Mouse (Mus musculus) B cell, adult 2 months (primary cell): ENCODE results near the gene Med16.

Experiments used
- DNase-seq, 2 experiments: peaks; one replicate each; pipeline ENCODE4 v3.0.0; 2022

Med16 gene

DNA sequence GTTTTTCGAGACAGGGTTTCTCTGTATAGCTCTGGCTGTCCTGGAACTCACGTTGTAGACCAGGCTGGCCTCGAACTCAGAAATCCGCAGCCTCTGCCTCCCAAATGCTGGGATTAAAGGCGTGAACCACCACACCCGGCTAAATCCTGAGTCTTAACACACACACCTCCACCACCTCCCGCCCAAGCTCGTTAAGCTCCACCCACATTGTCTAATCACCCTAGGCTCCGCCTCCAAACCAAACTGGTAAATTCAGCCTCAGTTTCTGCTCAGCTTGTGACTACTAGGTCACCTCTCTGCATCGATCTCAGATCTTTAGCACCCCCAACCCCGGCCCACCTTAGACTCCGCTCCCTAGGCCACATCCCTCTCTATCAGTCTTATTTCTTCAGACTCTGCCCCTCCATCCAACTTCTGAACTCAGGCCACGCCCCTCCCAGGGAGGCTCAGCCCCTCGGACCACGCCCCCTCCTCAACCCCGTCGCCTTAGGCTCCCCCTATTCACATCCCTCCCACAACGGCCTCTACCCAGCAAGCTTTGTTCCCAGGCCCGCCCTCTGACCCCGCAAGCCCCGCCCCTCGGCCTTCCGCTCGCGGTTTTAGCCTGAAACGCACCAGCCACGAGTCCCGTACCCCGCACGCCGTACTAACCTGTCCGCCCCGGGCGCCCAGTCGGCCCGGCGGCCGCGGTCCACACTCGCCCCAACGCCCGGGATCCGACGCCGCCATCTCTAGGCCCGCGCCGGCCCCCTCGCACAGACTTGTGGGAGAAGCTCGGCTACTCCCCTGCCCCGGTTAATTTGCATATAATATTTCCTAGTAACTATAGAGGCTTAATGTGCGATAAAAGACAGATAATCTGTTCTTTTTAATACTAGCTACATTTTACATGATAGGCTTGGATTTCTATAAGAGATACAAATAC lies at the start of gene Med16:
Gene Med16 (minus strand): TSS at position 757 of the 925 bp plus-strand sequence.
- peak; percentile 98 to 99 for DNase-seq

DNA sequence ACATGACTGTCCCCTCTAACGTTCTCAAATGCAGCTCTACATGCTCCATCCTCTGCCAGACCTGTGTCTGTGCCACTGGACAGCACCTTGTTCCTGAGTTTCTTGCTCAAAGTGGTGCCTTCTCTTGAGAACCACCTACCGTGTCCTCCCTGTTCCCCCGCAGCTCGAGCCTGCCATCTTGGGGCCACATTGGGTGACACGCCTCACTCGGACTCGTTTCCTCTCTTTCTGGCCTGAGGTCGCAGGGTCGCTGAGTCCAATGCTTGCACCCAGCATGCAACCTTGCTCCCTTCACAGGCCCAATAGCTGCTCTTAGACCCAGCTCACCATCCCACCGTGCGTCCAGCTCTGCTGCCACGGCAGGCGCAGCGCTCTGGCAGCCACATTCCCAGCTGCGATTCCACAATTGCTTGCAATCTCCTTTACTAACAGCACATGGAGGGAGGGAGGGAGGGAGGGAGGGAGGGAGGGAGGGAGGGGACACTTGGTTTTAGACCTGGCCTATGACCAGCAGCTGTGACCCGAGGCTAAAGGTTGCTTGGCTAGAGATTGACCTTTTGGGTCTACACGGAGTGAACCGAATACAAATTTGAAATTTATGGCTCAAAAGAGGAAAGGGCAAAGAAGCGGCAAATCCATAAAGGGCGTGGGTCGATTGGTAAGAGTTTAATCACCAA lies 49.6 kb upstream of the Med16 start:
- peak; percentile 90 to 92 for DNase-seq

DNA sequence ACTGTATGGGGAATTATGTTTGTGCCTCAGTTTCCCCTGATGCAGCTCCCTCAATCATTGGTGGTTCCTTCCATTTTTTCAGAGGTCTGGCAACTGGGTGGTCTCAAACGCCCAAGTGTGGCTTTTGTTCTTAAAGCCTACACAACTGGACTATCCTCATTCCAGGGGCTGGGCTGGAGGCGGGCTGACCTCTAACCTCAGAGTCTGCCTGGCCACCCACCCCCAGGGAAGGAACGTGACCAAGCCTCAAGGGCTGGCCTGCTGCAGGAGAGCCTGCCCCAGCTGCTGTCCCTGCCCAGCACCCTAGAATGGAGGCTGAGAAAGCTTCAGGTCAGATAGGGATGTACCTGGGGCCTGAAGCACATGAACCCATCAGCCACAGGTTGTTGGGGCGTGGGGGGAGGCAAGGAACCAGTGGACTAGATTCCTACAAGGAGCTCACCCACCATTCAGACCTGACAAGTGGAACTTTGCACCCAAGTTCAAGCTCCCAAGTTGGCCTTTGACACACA lies 48.0 kb upstream of the Med16 start:
- DNase-seq: no peak

DNA sequence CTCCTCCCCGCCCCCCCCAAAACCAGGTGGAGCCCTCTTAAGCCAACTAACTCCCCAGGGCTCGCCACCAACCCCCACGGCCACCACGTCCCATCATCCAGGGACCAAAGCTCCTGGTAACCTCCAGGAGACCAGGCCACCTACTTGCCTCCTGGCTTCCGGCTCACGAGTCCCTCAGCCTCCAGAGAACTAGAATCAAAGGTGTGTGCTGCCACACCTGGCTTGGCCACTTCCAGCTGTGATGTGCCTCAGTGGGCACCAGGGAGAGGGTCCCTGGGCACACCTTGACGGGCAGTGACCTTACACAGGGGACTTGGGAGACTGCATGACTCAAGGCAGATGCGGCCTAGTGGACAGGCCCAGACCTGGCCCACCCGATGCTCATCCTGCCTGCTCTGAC lies 47.0 kb upstream of the Med16 start:
- DNase-seq: no peak

DNA sequence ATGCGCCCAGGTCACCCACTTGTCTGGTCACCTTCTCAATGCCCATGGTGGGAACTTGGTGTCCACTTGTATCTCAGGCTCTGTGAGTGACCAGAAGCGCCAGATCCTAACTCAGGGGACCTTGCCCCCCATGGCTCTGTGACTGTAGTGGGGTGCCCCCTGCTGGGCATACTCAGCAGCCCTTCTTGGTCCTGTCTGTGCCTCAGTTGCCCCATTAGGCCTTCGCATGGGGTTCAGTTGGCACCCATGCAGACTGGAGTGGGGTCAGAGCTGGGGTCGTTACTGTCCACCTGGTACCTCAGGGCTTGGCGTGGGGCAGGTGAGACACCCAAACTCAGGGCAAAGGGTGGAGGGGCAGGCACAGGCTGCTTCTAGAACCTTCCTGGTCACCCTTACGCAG lies 45.2 kb upstream of the Med16 start:
- peak; percentile 64 to 66 for DNase-seq

DNA sequence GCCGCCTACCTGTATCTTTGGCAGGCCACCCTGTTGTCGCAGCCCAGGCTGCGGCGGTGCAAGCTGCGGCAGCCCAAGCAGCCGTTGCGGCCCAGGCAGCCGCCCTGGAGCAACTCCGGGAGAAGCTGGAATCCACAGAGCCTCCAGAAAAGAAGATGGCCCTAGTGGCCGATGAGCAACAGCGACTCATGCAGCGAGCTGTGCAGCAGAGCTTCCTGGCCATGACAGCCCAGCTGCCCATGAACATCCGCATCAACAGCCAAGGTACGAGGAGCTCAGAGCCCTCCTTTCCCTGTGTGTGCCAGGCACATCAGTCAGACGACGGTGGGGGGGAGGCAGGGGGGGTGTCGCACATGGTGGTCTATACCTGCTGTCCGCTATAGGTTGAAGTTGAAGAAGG lies 41.9 kb upstream of the Med16 start:
- no peak for DNase-seq

DNA sequence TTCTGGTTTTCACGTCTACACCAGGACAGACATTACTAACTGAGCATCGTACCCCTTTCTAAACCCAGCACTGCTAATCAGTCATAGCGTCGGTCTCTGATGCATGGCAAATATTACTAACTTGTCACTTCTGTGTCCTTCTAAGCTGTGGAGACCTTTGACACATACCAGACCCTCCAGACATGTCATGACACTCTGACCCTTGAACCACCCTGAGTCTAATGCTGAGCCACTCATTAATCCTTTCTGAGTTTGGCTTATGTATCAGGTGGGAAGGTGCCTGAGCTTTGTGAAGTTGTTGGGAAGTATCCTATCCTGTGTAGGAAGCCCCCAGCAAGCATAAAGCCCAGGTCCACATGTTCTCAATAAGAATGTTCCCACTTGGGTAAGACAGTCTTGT lies 41.1 kb upstream of the Med16 start:
- DNase-seq: no peak

DNA sequence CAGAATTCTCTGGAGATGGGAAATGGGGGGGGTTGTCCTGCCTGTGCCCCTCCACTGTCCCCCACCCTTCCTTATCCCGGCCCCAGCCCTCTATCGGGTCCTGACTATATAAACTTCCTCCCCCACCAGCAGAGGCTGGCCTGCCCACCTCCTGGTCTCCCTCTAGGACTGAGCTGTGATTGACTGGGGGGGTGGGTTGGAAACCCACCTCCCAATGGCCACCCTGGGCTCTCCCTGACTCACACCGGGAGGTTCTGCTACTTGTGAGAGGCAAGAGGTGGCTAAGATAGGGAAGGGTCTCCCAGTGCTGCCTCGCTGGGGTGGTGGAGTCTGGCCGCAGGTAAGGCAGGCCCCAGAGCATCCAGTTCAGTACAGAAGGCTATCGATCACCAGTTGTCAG lies 38.8 kb upstream of the Med16 start:
- DNase-seq: no peak

DNA sequence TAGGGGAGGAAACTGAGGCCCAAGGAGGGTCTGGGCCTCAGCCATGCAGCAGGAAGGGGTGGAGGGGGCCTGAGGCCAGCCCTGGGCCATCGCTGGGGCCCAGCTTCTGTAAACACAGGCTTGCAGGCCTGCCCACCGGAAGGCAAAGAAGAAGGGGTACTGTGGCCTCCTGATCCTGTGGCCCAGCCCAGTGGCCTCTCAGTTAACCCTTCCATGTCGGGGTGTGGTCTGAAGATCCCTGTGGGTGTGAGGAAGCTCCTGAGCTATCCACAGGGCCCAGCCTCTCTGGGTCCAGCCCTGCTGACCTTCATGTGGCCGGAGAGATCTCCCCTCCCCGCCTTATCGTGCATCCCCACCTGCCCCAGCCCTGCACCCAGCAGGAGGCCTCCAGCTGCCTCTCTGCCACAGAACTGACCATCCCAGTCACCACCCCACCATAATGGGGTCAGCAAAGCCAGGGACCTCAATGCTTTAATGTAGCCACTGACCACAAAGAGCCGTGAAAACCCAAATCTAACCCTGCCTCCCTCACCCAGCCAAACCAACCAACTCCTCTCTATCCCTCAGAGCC lies 38.1 kb upstream of the Med16 start:
- DNase-seq: no peak

DNA sequence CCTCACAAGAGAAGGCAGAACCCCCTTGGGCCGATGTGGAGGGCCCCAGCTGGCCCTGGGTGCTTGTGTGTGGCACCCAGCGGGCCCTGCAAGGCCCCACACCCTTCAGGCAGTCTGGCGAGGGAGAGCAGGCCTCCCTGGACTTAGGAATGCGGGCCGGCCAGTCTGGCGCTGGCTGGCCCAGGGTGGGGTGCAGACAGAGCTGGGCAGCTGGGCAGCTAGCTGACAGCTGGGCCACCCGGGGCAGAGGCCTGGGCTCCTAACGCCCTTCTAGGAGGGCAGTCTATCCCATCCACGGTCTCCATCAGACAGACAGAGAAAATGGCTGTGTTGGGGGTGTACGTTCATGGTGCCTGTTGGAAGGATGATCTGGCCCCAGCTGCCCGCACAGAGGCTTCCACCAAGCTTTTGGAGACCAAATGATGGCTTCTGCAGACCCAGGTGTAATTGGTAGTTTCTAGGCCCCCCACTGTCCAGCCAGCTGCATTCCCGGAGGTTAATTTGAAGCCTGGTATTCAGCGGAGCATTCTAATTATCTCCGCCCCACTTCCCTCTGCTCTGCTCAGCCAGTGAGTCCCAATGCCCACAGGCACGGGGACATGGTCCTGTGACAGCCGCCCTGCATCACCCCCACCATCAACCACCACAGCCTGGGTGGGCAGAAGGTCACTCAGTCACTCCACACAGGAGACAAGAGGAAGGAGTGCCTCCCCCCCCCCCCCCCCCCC lies 36.9 kb upstream of the Med16 start:
- DNase-seq: no peak

DNA sequence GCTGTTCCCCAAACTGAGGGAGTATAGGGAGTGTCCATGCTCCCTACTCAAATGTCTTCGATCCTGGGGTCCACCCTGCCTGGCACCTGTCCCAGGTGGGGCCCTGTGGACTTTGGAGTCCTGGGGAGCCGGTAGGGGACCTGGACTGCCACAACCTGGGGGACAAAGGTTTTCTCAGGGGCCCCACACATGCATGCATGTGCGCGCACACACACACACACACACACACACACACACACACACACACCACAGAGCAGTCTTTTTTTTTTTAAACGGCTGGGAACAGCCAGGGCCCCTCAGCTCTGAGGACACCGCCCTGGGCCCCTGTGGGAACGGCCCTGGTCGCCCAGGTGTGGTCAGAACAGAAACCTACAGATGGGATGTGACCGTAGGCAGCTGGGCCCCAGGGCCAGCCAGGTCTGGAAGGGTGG lies 34.8 kb upstream of the Med16 start:
- no peak for DNase-seq

DNA sequence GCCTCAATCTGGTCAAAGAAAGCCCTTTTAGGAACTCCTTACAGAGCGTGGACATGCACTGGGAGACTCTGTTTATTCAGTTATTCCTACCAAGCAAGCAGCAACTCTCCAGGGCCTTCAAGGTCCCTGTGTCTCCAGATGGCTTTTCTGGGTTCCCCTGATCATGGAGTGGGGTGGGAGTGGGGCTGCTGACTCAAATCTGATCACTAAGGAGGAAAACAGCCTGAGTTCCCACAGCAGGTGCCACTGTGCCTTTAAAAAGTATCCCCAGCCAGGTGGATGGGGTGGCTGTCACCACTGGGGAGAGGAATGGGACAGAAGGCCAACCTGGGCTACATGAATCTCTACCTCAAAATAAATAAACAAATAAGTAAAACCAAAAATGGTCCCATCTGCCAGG lies 34.3 kb upstream of the Med16 start:
- no peak for DNase-seq

DNA sequence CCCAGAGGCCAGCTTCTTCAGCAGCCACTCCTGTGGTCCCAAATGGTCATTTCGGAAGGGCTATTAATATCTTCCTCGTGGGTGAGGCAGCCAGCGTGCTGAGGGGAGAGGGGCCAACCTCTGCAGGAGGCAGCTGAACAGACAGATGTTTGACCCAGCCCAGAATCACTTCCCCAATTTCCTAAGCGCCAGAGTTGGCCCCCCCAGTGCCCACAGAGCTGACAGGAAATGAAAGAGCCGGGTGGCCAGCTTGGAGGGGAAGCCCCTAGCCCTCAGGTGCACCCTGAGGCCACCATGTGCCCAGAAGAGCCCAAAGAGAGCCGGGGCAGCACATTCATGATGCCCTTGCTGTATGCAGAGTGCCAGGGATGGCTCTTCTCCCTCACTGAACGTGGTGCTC lies 32.0 kb upstream of the Med16 start:
- peak; percentile 89 to 93 for DNase-seq

DNA sequence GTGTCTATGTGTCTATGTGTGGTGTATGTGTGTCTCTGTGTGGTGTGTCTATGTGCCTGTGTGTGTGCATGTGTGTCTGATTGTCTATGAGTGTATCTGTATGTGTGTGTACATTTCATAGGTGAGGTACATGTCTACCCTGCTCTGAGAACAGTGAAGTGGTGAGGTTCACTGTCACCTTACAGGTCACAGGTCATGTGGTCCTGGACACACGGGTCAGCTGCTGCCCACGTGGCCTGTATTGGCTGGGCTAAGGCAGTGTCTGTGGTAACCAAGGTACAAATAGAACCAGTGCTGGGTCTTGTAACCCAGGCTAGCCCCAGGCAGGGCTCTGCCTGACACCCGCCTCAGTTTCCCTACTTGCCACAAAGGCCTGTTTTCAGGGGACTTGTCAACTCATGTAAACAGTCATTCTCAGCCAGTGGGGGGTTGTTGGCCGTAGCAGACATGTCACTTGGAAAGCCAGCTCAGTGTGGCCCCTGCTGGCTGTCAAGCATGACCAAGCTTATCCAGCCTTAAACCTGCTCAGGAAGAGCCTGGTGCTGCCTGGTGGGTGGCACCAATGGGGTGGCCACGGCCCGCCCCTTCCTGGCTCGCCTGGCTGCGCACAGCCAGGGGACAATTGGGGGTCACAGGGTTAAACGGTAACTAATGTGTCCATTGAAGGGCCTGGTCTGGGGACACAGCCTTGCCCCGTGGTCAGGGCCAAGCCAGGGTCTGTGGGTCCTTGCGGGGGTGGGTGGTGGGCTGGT lies 29.2 kb upstream of the Med16 start:
- DNase-seq: no peak

DNA sequence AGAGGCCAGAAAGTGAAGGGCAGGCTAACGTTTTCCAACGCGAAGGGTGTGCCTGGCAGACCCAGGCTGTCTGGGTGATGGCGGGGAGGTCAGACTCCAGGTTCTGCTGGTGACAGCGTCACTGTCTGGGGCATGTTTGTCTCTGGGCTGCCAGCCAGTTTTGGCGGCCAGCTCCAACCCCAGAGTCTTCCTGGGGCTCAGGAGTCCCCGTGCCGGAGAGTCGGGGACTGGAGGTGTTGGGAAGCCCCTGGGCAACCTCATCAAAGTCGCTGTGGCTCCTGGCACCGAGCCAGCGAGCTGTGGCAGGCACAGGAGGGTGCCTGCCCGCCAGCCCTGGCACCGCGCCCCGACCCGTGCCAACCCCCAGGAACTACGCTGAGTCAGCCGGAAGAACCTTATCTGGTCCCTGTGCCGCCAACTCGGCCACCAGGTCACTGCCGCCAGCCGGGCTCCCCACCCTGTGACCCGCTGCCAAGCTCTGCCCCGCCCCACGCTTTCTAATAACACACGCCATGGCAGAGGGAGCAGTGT lies 28.3 kb upstream of the Med16 start:
- DNase-seq: peak; percentile 81 to 83

DNA sequence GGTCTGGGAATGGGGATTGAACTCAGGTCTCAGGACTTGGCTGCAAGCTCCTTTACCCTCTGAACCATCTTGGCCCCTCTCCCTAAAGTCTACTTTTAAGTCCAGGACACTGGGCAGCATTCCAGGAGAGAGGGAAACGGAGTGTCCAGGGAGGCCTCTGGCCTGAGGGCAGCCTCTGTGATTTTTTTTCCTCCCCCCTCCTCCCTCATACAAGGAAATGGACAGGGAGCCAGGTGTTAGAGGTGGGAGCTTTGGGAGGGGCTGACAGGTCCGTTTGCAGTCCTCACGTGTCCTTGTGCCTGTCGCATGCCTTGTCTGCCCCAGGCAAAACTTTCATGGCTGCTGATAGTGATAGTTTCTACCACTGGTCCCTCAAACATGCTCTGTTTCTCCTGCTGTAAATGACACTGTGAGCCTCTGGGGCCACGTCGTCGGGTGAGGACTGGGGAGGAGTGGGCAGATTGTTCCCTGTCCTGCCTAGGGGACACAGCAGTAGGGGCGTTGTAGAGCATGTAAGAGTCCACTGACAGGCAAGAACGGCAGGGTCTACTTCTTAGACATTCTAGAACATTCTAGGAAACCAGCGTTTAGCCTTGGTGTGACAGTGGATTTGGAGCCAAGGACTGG lies 27.7 kb upstream of the Med16 start:
- no peak for DNase-seq

DNA sequence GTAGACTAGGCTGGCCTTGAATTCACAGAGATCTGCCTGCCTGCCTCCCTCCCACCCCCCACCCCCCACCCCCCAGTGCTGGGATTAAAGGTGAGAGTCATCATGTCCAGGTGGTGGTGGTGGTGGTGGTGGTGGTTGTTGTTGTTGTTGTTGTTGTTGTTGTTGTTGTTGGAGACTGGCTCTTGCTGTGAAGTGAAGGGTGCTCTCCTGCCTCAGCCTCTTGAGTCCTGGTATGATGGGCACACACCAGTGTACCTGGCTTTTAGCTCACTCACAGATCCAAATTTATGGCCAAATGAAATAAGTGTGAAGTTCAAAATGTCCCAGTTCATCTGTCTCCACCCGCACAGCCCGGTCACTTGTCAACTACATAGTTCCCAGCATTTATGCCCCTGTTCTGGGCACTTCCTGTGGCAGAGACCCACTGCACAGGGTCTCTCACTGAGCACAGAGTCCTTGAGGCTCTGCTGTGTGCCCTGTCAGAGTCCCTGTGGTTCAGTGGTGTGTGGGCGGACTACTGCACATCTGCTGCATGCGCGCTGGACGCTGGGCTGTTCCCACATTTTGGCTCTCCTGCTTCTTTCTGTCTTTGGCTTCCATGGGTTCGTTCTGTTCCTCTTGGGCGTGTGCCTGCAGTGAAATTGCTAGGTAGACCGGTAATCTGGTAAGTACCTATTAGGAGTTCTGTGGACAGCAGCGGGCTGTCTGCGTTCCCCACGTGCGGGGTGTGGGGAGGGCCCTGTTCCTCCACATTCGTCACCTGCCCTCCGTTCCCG lies 26.3 kb upstream of the Med16 start:
- no peak for DNase-seq

DNA sequence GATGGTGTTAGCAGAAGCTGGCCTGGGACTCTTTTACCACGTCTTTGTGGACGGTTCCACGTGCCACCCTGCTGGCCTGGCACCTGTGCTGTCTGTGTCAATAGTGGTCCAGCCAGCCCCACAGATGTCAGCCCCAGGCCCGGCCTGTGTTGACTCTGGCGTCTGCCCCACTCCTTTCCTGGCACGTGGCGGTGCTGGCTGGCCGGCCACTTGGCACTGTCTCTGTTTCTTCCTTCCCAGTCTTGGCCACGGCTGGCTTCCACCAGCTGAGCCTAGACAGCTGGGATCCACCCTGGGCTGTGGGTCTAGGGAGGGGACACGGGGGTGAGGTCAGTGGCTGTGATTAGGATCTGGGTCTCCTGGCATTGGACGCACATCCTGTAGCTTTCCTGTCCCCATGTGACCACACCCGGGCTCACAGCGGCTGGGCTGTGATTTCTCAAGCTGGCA lies 25.6 kb upstream of the Med16 start:
- no peak for DNase-seq

DNA sequence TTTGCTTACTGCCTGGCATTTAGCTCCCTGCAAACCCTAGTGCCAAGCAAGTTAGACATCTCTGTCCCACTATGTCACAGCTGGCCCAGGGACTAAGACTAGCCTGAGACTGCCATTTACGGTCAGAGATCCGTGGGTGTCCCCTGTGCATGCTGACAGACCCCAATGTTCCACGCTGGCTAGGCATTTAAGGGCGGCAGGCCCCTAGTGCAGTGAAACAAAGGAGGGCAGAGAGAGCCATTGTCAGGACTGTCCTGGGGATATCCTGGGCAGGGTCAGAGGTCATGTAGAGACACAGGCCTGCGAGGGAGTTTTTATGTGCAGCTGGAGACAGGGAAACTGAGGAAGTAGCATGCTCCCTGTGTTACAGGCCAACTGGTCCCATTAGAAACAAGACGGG lies 25.1 kb upstream of the Med16 start:
- no peak for DNase-seq

DNA sequence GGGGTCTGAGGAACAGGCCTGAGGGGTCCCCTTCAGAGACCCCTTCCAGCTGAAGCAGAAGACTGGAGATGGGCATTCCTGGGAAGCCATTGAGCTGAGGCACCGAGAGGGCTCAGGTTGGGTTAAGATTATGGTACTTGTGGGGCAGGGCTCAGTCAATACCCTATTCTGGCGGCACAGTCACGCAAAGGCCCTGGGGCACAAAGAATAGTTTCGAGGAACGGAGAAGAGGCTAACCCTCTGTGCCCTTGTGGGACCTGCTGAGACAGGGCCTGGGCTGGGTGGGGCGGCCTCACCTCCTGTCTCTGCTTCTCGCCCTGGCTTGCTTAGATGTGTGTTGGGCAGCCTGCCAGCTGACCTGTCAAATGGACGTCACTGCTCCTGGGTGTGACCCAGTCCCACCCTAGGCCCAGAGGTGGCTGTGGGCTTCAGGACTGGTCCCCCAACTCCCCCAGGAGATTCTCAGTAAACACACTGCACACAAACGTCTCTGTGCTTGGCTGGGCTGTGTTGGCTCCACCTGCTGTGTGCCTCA lies 24.5 kb upstream of the Med16 start:
- no peak for DNase-seq
